Mouse (Mus musculus) ES-Bruce4 (cell line): ENCODE data around the gene Gm10912.

Source experiments
- CTCF ChIP-seq: IDR thresholded peaks from one replicate; pipeline ENCODE4 v1.8.1; 2011; ENCODE audit warnings: low read depth, low read length
- EP300 ChIP-seq: IDR thresholded peaks from 2 replicates; pipeline ENCODE4 v1.6.1; 2011; ENCODE audit warnings: low read depth, low read length; ENCODE audit not compliant: insufficient read depth
- POLR2A ChIP-seq: IDR thresholded peaks from one replicate; pipeline ENCODE4 v1.8.1; 2011; ENCODE audit warnings: low read length; ENCODE audit not compliant: insufficient read depth

DNA sequence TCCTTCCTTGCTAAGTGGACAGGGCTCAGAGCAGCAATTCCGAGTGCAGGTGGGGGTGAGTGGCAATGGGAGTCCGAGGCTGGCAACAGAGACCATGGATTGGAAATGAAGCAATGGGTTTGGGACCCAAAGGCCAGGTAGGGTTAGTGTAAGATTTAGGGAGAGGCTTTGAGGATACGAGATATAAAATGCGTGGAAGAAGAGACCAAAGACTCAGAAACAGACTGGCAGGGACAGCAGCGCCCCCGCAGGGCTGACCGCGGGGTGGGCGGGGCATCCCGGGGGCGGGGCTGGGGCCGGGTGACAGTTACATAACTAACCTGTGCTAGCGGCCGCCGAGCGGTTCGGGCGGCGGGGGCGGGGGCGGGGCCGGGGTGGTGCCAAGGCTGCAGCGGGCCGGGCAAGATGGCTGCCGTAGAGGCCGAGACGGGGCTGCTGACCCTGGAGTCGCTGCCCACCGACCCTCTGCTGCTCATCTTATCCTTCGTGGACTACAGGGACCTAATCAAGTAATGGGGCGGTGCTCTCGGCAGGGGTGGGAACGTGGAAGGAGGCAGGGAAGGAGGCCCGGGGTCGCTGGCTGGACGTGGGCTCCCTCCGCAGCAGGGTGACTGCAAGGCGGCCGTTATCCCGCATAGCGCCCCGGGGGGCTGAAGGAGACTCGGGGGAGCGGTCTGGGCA lies 38.0 kb upstream of the Gm10912 start, which contains the start of gene Fbxo3:
- TF ChIP-seq POLR2A: peak; percentile 79
- TF ChIP-seq EP300: no peak
- no peak for TF ChIP-seq CTCF
